Comparison of ENCODE assay signal across 8 mouse cellular contexts in the genomic region with DNA sequence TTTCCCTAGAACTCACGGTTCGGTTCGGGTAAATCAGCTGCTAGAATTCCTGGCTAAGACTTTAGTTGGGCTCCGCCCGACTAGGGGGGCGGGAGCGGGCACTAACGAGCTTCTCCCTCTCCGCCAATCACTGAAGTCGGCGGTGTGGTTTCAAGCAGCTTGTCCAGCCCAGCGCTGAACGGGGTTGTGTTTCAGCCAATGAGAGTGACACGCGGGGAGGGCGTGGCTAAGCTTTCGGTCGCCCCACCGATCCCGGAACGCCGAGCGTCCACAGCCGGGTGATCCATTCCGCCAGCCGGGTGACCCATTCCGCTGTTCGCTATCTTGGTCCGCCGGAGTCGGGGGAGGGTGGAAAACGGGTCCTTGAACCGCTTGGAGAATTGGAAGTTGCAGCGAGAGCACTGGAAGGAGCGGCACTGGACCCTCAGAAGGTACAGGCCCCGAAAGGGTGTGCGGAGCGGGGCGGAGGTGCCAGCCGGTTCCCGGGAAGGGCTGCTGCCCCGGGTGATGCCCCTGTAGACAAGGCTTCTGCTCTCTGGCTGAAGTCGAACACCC. TPM values are rescaled to one million over a fixed set of nuclear protein-coding genes. Genes with fewer than 3 reads are reported as not detected.
A peak's percentile ranks its signal among the peaks of the same experiment; 100 is the strongest.
DNase-seq lines count a peak whose midpoint lies in the region; ATAC-seq and TF ChIP-seq lines count a peak whose summit lies in the region.

A gene (plus strand): TSS at position 273 of the 555 bp plus-strand sequence.

- TF ChIP-seq EP300 in heart, postnatal 0 days (IDR thresholded peaks at IDR 0.05; ENCODE audit: low read depth) = no peak

- peaks cover 51% of the 10 kb centered on the region for H3K4me1 ChIP-seq in E14TG2a.4 (replicated peaks; ENCODE audit: low read depth, low read length)
- peaks cover 3% of the 10 kb centered on the region; the same call in 1 of the 2 replicates for H3K4me1 ChIP-seq in forebrain, embryonic 12.5 days
- H3K4me1 ChIP-seq in heart, postnatal 0 days (ENCODE audit: control insufficient read depth, insufficient read depth) = peaks cover 9% of the 10 kb centered on the region; the same call in 1 of the 2 replicates
- peaks cover 12% of the 10 kb centered on the region for H3K4me1 ChIP-seq in liver, embryonic 16.5 days (ENCODE audit: control insufficient read depth, low read depth, low read length)
- peaks cover 11% of the 10 kb centered on the region; the same call in 1 of the 2 replicates for H3K4me1 ChIP-seq in neural tube, embryonic 13.5 days (replicated peaks)
- H3K4me1 ChIP-seq in testis, adult 2 months (ENCODE audit: control insufficient read depth, insufficient read depth, low read length) = peaks cover 12% of the 10 kb centered on the region

- peak within 1 kb of the TSS; percentile 69 for H3K27ac ChIP-seq in forebrain, embryonic 12.5 days
- peak within 1 kb of the TSS; percentile 88 for H3K27ac ChIP-seq in heart, postnatal 0 days (ENCODE audit: low read depth)
- H3K27ac ChIP-seq in liver, embryonic 16.5 days (ENCODE audit: low read length) = peak within 1 kb of the TSS; percentile 76
- H3K27ac ChIP-seq in neural tube, embryonic 13.5 days (replicated peaks) = peak within 1 kb of the TSS; percentile 88
- peak within 1 kb of the TSS; percentile 59 for H3K27ac ChIP-seq in testis, adult 2 months (ENCODE audit: control insufficient read depth, insufficient read depth, low read depth, low read length)

- WGBS in forebrain, embryonic 12.5 days = 0% methylated on average over 43 of the region's 43 CpGs
- WGBS in heart, postnatal 0 days = 1% methylated on average over 43 of the region's 43 CpGs
- 0% methylated on average over 43 of the region's 43 CpGs for WGBS in liver, embryonic 16.5 days (ENCODE audit: insufficient replicate concordance)
- WGBS in neural tube, embryonic 13.5 days = under 1% methylated on average over 43 of the region's 43 CpGs

- H3K9ac ChIP-seq in forebrain, embryonic 12.5 days = peak within 1 kb of the TSS; percentile 75
- peak within 1 kb of the TSS; percentile 78 for H3K9ac ChIP-seq in heart, postnatal 0 days (replicated peaks; ENCODE audit: low read depth, low read length)
- peak within 1 kb of the TSS; percentile 88 for H3K9ac ChIP-seq in liver, embryonic 16.5 days (ENCODE audit: low read depth, low read length)
- peak within 1 kb of the TSS; percentile 86 for H3K9ac ChIP-seq in neural tube, embryonic 13.5 days

- H3K27me3 ChIP-seq in E14TG2a.4 (ENCODE audit: insufficient read depth, low read length) = no peaks in the 10 kb centered on the region
- H3K27me3 ChIP-seq in forebrain, embryonic 12.5 days = 0 out of 2 replicates have a peak, but pooled peaks cover 12% of the 10 kb centered on the region
- H3K27me3 ChIP-seq in heart, postnatal 0 days (ENCODE audit: control insufficient read depth, insufficient read depth, low read length) = no peaks in the 10 kb centered on the region
- no peaks in the 10 kb centered on the region for H3K27me3 ChIP-seq in liver, embryonic 16.5 days (ENCODE audit: control insufficient read depth, insufficient read depth, low read depth, low read length)
- H3K27me3 ChIP-seq in neural tube, embryonic 13.5 days = no peaks in the 10 kb centered on the region
- no peaks in the 10 kb centered on the region for H3K27me3 ChIP-seq in testis, adult 2 months (ENCODE audit: control insufficient read depth, insufficient read depth, low read length)

- H3K4me3 ChIP-seq in E14TG2a.4 (replicated peaks; ENCODE audit: low read length) = peak within 1 kb of the TSS; percentile 95
- peak within 1 kb of the TSS; percentile 76 for H3K4me3 ChIP-seq in forebrain, embryonic 12.5 days (replicated peaks)
- H3K4me3 ChIP-seq in heart, postnatal 0 days (ENCODE audit: low read depth, low read length) = peak within 1 kb of the TSS; percentile 88
- peak within 1 kb of the TSS; percentile 82 for H3K4me3 ChIP-seq in liver, embryonic 16.5 days (ENCODE audit: low read depth, low read length)
- peak within 1 kb of the TSS; percentile 79 for H3K4me3 ChIP-seq in neural tube, embryonic 13.5 days
- H3K4me3 ChIP-seq in testis, adult 2 months (ENCODE audit: control insufficient read depth, low read depth, low read length) = peak within 1 kb of the TSS; percentile 75

- peak; percentile 99 for ATAC-seq in forebrain, embryonic 12.5 days (ENCODE audit: low FRiP score)
- ATAC-seq in heart, postnatal 0 days (ENCODE audit: insufficient read depth, low read depth) = peak; percentile 100
- ATAC-seq in liver, embryonic 16.5 days (ENCODE audit: low read depth) = peak; percentile 98
- peak; percentile 99 for ATAC-seq in neural tube, embryonic 13.5 days (ENCODE audit: low read depth)

- peak within 1 kb of the TSS; percentile 66 for H3K4me2 ChIP-seq in forebrain, embryonic 12.5 days
- peak within 1 kb of the TSS; percentile 74 for H3K4me2 ChIP-seq in heart, postnatal 0 days (ENCODE audit: low read depth, low read length)
- H3K4me2 ChIP-seq in liver, embryonic 16.5 days (ENCODE audit: low read depth, low read length) = peak within 1 kb of the TSS; percentile 95
- H3K4me2 ChIP-seq in neural tube, embryonic 13.5 days = peak within 1 kb of the TSS; percentile 62

- peak; percentile 95 for TF ChIP-seq POLR2A in testis, adult 2 months (IDR thresholded peaks at IDR 0.05; ENCODE audit: control insufficient read depth, low read depth, low read length)

- peak; percentile 98 for DNase-seq in c-Kit-positive CD71-positive TER-119-positive erythroid progenitor cells, embryonic 14.5 days (ENCODE audit: low spot score)
- peak; percentile 98 for DNase-seq in heart, postnatal 0 days (ENCODE audit: low spot score)
- peak; percentile 97 to 99 for DNase-seq in kidney, postnatal 4 days

- no peaks in the 10 kb centered on the region for H3K9me3 ChIP-seq in E14TG2a.4 (ENCODE audit: low read length)
- H3K9me3 ChIP-seq in forebrain, embryonic 12.5 days = no peaks in the 10 kb centered on the region
- no peaks in the 10 kb centered on the region for H3K9me3 ChIP-seq in heart, postnatal 0 days (replicated peaks; ENCODE audit: control insufficient read depth, low read length)
- H3K9me3 ChIP-seq in liver, embryonic 16.5 days (replicated peaks; ENCODE audit: control insufficient read depth, low read length) = no peaks in the 10 kb centered on the region
- H3K9me3 ChIP-seq in neural tube, embryonic 13.5 days = no peaks in the 10 kb centered on the region

- TF ChIP-seq CTCF in E14TG2a.4 (conservative IDR thresholded peaks at IDR 0.05; ENCODE audit: low read length) = no peak
- no peak for TF ChIP-seq CTCF in heart, postnatal 0 days (IDR thresholded peaks at IDR 0.05; ENCODE audit: low read depth)
- TF ChIP-seq CTCF in testis, adult 2 months (IDR thresholded peaks at IDR 0.05; ENCODE audit: control insufficient read depth, insufficient read depth, insufficient replicate concordance, low read depth, low read length) = no peak

- peaks cover 13% of the 10 kb centered on the region for H3K36me3 ChIP-seq in E14TG2a.4 (ENCODE audit: insufficient read depth, low read length)
- H3K36me3 ChIP-seq in forebrain, embryonic 12.5 days (replicated peaks) = no peaks in the 10 kb centered on the region
- no peaks in the 10 kb centered on the region for H3K36me3 ChIP-seq in heart, postnatal 0 days (replicated peaks; ENCODE audit: control insufficient read depth, insufficient read depth, low read length)
- H3K36me3 ChIP-seq in liver, embryonic 16.5 days (ENCODE audit: control insufficient read depth, insufficient read depth) = no peaks in the 10 kb centered on the region
- H3K36me3 ChIP-seq in neural tube, embryonic 13.5 days = no peaks in the 10 kb centered on the region
- no peaks in the 10 kb centered on the region for H3K36me3 ChIP-seq in testis, adult 2 months (ENCODE audit: control insufficient read depth, insufficient read depth, low read length)

RNA-seq across cellular contexts. Expression of the gene that starts here (rescaled TPM):
- polyA plus RNA-seq in forebrain, embryonic 12.5 days (2016; fragmentation: Nextera tagmentation; extraction: Ambion mirVana) = 18.5 and 18.7 TPM in 2 replicates
- 8.2 and 10.0 TPM in 2 replicates for total RNA-seq in heart, postnatal 0 days (2014; rRNA removed; ENCODE audit: low replicate concordance)
- polyA plus RNA-seq in heart, postnatal 0 days (2015; fragmentation: Nextera tagmentation; extraction: Ambion mirVana) = 6.0 and 6.2 TPM in 2 replicates
- polyA plus RNA-seq in liver, embryonic 16.5 days (2015; fragmentation: Nextera tagmentation; extraction: Ambion mirVana) = 7.8 and 9.5 TPM in 2 replicates
- polyA plus RNA-seq in neural tube, embryonic 13.5 days (2015; fragmentation: Nextera tagmentation; extraction: Ambion mirVana) = 22.6 and 23.7 TPM in 2 replicates
- 6.0 and 6.6 TPM in 2 replicates for polyA plus RNA-seq in testis, adult 2 months (2012; rRNA removed)

Comparison
In these comparisons a context has a peak if more than half of its experiments do, and no peak if none do; other contexts are left out.
1. Peak in every context shown above with its lines: DNase-seq, ATAC-seq, H3K4me3 ChIP-seq and H3K27ac ChIP-seq.